ENCODE assay signal across 8 mouse cellular contexts in genomic region chr4:63495915-63496278, GRCm38 (mm10). TPM values are rescaled to one million over a fixed set of nuclear protein-coding genes. Genes with fewer than 3 reads are reported as not detected.
DNase-seq lines count a peak whose midpoint lies in the region; ATAC-seq and TF ChIP-seq lines count a peak whose summit lies in the region.

Whrn (minus strand) TSS chr4:63495991.

- peaks cover 6% of the 10 kb centered on the region for H3K79me3 ChIP-seq in C2C12 (ENCODE audit: low read depth)

- H3K9ac ChIP-seq in forebrain, embryonic 13.5 days = peak within 1 kb of the TSS; percentile 70
- H3K9ac ChIP-seq in heart, postnatal 0 days (replicated peaks; ENCODE audit: low read depth, low read length) = peak within 1 kb of the TSS; percentile 11
- peak within 1 kb of the TSS; percentile 47 for H3K9ac ChIP-seq in neural tube, embryonic 14.5 days (replicated peaks; ENCODE audit: low read depth, low read length)

- H3K4me3 ChIP-seq in C2C12 (ENCODE audit: insufficient read depth, poor library complexity, severe bottlenecking) = peak within 1 kb of the TSS; percentile 44
- H3K4me3 ChIP-seq in bone marrow macrophage, adult 2 months (ENCODE audit: insufficient read depth, low read length) = peak within 1 kb of the TSS; percentile 59
- H3K4me3 ChIP-seq in forebrain, embryonic 13.5 days = peak within 1 kb of the TSS; percentile 63
- peak within 1 kb of the TSS; percentile 51 for H3K4me3 ChIP-seq in heart, postnatal 0 days (ENCODE audit: low read depth, low read length)
- H3K4me3 ChIP-seq in neural tube, embryonic 14.5 days (ENCODE audit: low read depth, low read length) = peak within 1 kb of the TSS; percentile 66

- 0% methylated on average over 11 of the region's 34 CpGs for WGBS in forebrain, embryonic 13.5 days
- under 1% methylated on average over 33 of the region's 34 CpGs for WGBS in heart, postnatal 0 days
- under 1% methylated on average over 30 of the region's 34 CpGs for WGBS in neural tube, embryonic 14.5 days

- peak within 1 kb of the TSS; percentile 92 for H3K4me2 ChIP-seq in forebrain, embryonic 13.5 days
- peak within 1 kb of the TSS; percentile 63 for H3K4me2 ChIP-seq in heart, postnatal 0 days (ENCODE audit: low read depth, low read length)
- H3K4me2 ChIP-seq in neural tube, embryonic 14.5 days (ENCODE audit: low read depth, low read length) = peak within 1 kb of the TSS; percentile 80

- no peak within 1 kb of the TSS for H3K27ac ChIP-seq in bone marrow macrophage, adult 2 months (ENCODE audit: insufficient read depth, low read depth, low read length)
- no peak within 1 kb of the TSS for H3K27ac ChIP-seq in forebrain, embryonic 13.5 days
- H3K27ac ChIP-seq in heart, postnatal 0 days (ENCODE audit: low read depth) = no peak within 1 kb of the TSS
- H3K27ac ChIP-seq in neural tube, embryonic 14.5 days (ENCODE audit: low read depth, low read length) = no peak within 1 kb of the TSS

- TF ChIP-seq CTCF in C2C12 (IDR thresholded peaks at IDR 0.05; ENCODE audit: control insufficient read depth, insufficient read depth, insufficient read length) = no peak
- no peak for TF ChIP-seq CTCF in bone marrow macrophage, adult 2 months (IDR thresholded peaks at IDR 0.05; ENCODE audit: low read depth, low read length)
- TF ChIP-seq CTCF in heart, postnatal 0 days (IDR thresholded peaks at IDR 0.05; ENCODE audit: low read depth) = no peak

- H3K27me3 ChIP-seq in C2C12 (ENCODE audit: control insufficient read depth, insufficient read depth, insufficient read length) = no peaks in the 10 kb centered on the region
- peaks cover 26% of the 10 kb centered on the region for H3K27me3 ChIP-seq in forebrain, embryonic 13.5 days
- peaks cover 43% of the 10 kb centered on the region for H3K27me3 ChIP-seq in heart, postnatal 0 days (ENCODE audit: control insufficient read depth, insufficient read depth, low read length)
- H3K27me3 ChIP-seq in neural tube, embryonic 14.5 days (ENCODE audit: control insufficient read depth, insufficient read depth, low read length) = peaks cover 5% of the 10 kb centered on the region; the same call in 1 of the 2 replicates

- H3K79me2 ChIP-seq in C2C12 (ENCODE audit: control insufficient read depth, insufficient read depth) = peaks cover 23% of the 10 kb centered on the region

- peaks cover 2% of the 10 kb centered on the region; the same call in 1 of the 2 replicates for H3K4me1 ChIP-seq in bone marrow macrophage, adult 2 months (ENCODE audit: control insufficient read depth, insufficient read depth, low read length)
- peaks cover 40% of the 10 kb centered on the region for H3K4me1 ChIP-seq in forebrain, embryonic 13.5 days
- H3K4me1 ChIP-seq in heart, postnatal 0 days (ENCODE audit: control insufficient read depth, insufficient read depth) = 0 out of 2 replicates have a peak, but pooled peaks cover 9% of the 10 kb centered on the region
- H3K4me1 ChIP-seq in neural tube, embryonic 14.5 days (ENCODE audit: control insufficient read depth, insufficient read depth, low read length) = peaks cover 13% of the 10 kb centered on the region; the same call in 1 of the 2 replicates

- ATAC-seq in forebrain, embryonic 13.5 days = peak; percentile 87
- peak; percentile 78 for ATAC-seq in heart, postnatal 0 days (ENCODE audit: insufficient read depth, low read depth)
- peak; percentile 81 for ATAC-seq in neural tube, embryonic 14.5 days (ENCODE audit: low read depth)

- H3K9me3 ChIP-seq in forebrain, embryonic 13.5 days (replicated peaks) = no peaks in the 10 kb centered on the region
- no peaks in the 10 kb centered on the region for H3K9me3 ChIP-seq in heart, postnatal 0 days (replicated peaks; ENCODE audit: control insufficient read depth, low read length)
- no peaks in the 10 kb centered on the region for H3K9me3 ChIP-seq in neural tube, embryonic 14.5 days (ENCODE audit: control insufficient read depth, low read length)

- H3K36me3 ChIP-seq in C2C12 (ENCODE audit: control insufficient read depth, insufficient read depth) = no peaks in the 10 kb centered on the region
- H3K36me3 ChIP-seq in forebrain, embryonic 13.5 days (ENCODE audit: poor library complexity, severe bottlenecking) = no peaks in the 10 kb centered on the region
- H3K36me3 ChIP-seq in heart, postnatal 0 days (replicated peaks; ENCODE audit: control insufficient read depth, insufficient read depth, low read length) = no peaks in the 10 kb centered on the region
- H3K36me3 ChIP-seq in neural tube, embryonic 14.5 days (ENCODE audit: control insufficient read depth, insufficient read depth, low read length) = no peaks in the 10 kb centered on the region

- no peak for TF ChIP-seq POLR2A in bone marrow macrophage, adult 2 months (IDR thresholded peaks at IDR 0.05; ENCODE audit: borderline replicate concordance, low read depth, low read length)

- TF ChIP-seq EP300 in heart, postnatal 0 days (IDR thresholded peaks at IDR 0.05; ENCODE audit: low read depth) = no peak

- H3ac ChIP-seq in C2C12 (ENCODE audit: control insufficient read depth, insufficient read length, low read depth) = peak within 1 kb of the TSS; percentile 57

- peak; percentile 74 for DNase-seq in heart, postnatal 0 days (ENCODE audit: low spot score)
- peak; percentile 83 to 90 for DNase-seq in kidney, postnatal 36 days
- peak; percentile 78 to 80 for DNase-seq in lung, adult 18-20 months
- DNase-seq in testis, postnatal 10 days (ENCODE audit: low spot score) = peak; percentile 84

TF ChIP-seq in C2C12, 6 proteins besides CTCF, POLR2A, EP300 and RAD21:
- TF ChIP-seq MYOG (IDR thresholded peaks at IDR 0.05; ENCODE audit: control insufficient read depth, extremely low read depth, insufficient read length) (no peak), CEBPB (IDR thresholded peaks at IDR 0.05; ENCODE audit: low read depth) (no peak), MYOD1 (IDR thresholded peaks at IDR 0.05; ENCODE audit: control insufficient read depth, insufficient read length, low read depth) (no peak), USF1 (IDR thresholded peaks at IDR 0.05; ENCODE audit: low read depth) (no peak), MAX (IDR thresholded peaks at IDR 0.05) (no peak), FOSL1 (IDR thresholded peaks at IDR 0.05; ENCODE audit: insufficient read depth, low read length, poor library complexity, severe bottlenecking) (no peak)

RNA-seq across cellular contexts. Expression of gene Whrn, which starts in this region (rescaled TPM):
- polyA plus RNA-seq in C2C12 (2012; fragmentation: generic; extraction: Trizol) = 28.9 TPM
- polyA plus RNA-seq in bone marrow macrophage, adult 2 months (2012; ENCODE audit: insufficient read depth, insufficient read length, missing spikeins) = 0.29 TPM in 1 of 2 replicates, not detected in the other
- 5.5 and 6.1 TPM in 2 replicates for polyA plus RNA-seq in forebrain, embryonic 13.5 days (2015; fragmentation: Nextera tagmentation; extraction: Ambion mirVana)
- total RNA-seq in heart, postnatal 0 days (2014; rRNA removed; ENCODE audit: low replicate concordance) = 5.5 and 7.6 TPM in 2 replicates
- polyA plus RNA-seq in heart, postnatal 0 days (2015; fragmentation: Nextera tagmentation; extraction: Ambion mirVana) = 1.3 and 1.7 TPM in 2 replicates
- 4.0 and 6.2 TPM in 2 replicates for polyA plus RNA-seq in neural tube, embryonic 14.5 days (2014; fragmentation: Nextera tagmentation; extraction: Ambion mirVana)

Comparison
In these comparisons a context has a peak if more than half of its experiments do, and no peak if none do; other contexts are left out.
1. H3K9ac ChIP-seq: peak in every context shown above with its lines; median percentile 70 in forebrain, embryonic 13.5 days; 47 in neural tube, embryonic 14.5 days; 11 in heart, postnatal 0 days.